Mouse (Mus musculus): ENCODE measurements around the gene Slc38a11.

Gene Slc38a11

GRCm38 (mm10) chr2:65363828-65364497, at the start of gene Slc38a11:
Gene Slc38a11 (minus strand): TSS chr2:65364034.
- DNase-seq, result no peak

DNA sequence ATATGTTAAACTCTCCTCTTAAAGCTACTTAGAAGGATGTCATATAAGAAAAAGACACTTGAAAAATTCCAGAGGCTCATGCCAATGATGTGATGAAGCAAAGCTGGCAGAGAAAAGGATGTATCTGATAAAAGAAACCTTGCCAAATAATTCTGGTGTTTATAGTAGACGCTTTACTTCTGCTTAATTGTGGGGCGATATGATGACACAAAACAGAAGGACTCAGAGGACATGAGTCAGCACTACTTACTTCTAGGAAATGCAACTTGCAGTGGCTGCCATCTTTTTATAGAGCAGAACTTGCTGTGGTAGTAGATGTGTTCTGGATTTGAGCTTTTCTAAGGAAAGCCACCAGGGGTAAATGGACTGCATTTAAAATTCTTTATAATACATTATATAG, 43.3 kb upstream of the Slc38a11 start:
- DNase-seq, result no peak

DNA sequence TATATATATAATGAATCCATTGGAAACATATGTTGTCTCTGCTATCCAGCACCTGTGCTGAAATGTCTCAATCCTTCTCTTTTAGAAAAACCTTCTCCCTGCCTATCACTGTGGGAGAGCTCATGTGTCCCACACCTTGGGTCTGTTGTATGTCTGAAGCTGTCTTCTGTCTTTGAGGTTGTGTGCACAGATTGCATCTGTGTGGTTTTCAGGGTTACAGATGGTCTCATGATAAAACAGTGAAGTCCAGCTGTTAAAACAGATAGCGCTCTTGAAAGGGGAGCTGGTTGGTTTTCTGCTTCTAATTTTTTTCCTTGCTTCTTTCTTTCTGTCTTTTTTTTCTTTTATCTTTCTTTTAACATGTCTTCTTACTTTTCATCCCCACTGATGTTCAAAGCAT, 41.6 kb upstream of the Slc38a11 start:
- no peak for DNase-seq

GRCm38 (mm10) chr2:65402001-65402400, 38.2 kb upstream of the Slc38a11 start:
- no peak for DNase-seq

- DNase-seq, result no peak
Measured at GRCm38 (mm10) chr2:65399938-65400337, 36.1 kb upstream of the Slc38a11 start.

DNA sequence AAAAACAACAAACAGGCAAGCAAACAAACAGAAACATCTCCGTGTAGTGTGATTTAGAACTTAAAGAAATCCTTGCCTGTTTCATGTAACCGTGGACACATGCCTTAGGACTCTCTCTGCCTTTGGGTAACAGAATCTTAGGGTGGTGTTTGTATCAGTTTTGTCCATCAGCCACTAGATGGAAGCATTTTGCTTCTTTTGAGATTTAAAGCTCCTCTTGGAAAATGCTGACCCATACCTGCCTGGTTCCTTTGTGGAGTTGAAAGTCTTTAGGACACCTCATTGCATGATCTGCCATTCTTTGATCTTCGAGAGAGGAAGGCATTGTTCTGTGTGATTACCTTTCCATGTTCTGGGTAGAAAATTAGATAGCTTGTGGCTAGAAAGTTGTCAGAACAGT, 32.3 kb upstream of the Slc38a11 start:
- DNase-seq, result no peak

DNA sequence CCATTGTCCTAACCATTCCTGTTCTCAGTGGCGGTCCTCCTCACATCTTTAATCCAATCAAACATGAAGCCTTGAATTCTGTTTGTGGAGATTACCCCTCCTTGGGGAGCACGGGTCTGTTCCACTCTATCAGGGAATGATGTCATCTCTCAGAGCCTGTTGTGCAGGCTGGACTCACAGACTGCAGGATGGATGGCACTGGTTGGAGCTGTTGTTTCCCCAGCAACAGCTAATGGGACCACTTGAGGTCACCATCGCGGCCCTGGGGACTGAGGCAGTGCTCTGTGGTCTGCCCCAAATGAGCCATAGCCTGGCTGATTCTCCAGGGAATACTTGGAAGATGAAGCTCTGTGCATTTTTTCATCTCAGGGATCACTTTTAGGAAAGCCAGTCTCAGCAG, 29.2 kb upstream of the Slc38a11 start:
- no peak for DNase-seq

- no peak for DNase-seq
Measured at GRCm38 (mm10) chr2:65391322-65391721, 27.5 kb upstream of the Slc38a11 start.

GRCm38 (mm10) chr2:65384815-65385214, 21.0 kb upstream of the Slc38a11 start:
- DNase-seq, result no peak

- DNase-seq, result no peak
Measured at GRCm38 (mm10) chr2:65382485-65382884, 18.7 kb upstream of the Slc38a11 start.

DNA sequence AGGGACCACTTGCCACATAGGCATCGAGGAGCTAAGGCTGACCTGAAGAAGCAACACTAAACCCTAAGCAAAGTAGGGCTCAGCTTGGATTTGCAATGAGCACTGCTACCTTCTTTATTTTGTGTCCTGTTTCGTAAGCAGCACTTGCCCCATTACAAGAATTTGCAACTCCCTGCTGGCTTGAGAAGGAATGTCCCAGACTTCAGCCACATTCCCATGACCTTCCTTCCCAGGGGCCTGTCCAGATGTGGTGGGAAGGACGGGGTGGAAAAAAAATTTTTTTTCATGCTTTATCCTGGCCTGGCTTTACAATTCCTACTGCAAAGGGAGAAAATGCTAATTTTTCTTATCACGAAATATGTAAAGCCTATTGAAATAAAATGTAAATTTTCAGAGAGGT, 14.6 kb upstream of the Slc38a11 start:
- DNase-seq, result no peak

- DNase-seq, result no peak
Measured at GRCm38 (mm10) chr2:65374410-65374809, 10.6 kb upstream of the Slc38a11 start.

DNA sequence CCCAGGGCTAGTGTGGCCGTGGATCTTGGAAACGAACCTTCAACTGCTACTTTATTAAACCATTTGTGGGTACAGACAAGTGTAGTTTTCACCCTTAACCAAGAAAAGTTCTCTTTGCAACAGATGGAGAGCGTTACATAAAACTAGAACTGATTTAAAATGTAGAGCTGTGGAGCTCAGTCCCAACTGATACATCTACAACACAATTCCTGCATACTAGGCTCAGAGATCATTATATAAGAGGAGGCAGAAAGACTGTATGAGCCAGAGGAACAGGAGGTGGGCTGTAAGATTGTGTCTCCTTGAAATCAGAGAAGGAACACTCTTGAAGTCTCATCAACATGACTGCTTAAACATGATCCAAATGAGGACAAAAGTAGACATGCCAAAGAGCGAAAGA, 9.2 kb upstream of the Slc38a11 start:
- DNase-seq, result no peak

DNA sequence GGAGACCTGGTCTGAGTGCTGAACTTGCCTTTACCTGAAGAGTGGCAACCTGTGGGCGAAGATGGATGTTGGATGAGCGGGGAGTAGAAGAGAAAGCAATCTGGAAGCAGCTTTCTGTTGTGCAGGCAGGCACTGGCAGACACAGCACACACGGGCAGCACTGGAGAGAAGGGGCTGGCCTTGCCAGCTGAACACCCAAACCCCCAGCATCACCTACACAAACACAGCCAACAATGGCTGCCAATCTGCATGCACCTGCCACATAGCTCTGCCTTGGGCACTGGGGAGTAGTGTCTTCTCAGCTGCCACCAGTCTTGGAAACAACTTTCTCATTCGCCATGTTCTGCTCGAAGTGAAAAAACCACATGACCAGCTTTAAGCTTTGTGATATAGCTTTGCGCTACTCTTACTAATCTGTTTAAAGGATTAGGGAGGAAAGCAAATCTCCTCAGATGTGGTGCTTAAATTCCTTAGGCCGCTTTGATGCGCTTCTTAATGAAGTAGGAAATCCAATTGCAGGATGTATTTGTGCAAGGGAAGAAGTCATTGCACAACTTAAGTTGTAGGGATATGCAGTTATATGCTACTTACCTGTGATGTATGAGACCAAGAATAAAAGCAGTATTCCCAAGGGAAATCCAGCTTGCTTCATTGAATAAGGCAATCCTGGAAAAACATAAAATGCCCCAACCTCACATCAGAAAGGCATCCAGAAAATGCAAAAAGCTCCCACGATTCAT, 2.9 kb downstream of the Slc38a11 start:
- no peak for DNase-seq

DNA sequence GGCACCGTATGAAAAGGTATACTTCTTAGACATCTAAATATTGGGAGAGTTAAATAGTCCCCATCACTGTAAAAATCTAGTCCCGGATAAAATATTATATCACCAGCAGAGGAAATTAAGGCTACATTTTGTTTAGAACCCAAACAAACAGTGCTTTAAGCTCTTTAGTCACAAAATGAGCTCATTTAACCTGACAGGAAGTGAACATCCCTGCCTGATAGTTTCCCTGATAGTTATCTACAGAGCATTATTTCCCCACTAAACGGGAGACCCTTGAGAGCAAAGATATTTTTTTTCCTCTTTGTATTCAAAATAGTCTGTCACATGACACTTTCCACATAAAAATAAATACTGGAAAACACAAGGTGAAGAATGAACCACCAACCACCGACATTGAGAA, 16.5 kb downstream of the Slc38a11 start:
- DNase-seq, result no peak

DNA sequence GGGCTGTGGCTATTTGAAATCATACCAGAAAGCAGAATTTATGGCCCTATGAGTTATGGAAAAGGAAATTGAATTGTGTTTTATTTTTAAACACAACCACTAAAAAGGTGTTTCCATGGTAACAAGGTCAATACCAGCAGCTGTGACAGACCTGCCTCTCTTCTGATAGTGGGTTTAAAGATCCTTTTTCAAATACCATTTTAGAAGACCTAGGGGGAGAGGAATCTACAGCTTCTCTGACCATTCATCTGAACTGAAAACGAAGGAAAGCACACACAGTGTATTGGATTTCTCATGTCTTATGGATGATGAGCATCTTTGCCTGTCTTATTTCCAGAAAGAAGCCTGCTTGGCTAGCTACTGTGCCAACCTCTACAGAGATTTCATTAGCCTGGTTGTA, 16.9 kb downstream of the Slc38a11 start:
- no peak for DNase-seq

DNA sequence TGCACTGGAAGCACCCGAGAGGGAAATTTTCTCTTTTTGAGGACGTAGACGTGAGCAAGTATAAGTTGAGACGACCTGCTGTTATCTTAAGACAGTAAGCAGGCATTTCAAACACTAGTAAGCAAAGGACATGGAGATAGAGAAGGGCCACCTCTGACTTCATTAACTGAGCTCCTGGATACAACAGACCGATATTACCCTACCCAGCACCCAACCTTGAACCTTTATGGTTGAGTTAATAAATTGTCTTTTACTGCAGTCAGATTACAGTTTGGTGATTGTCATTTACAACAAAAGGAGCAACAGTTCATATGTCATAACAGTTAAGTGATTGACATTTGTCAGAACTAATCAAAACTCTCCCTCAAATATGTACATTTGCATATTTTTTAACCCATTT, 17.8 kb downstream of the Slc38a11 start:
- DNase-seq, result no peak

- no peak for DNase-seq
Measured at GRCm38 (mm10) chr2:65342057-65342456, 21.8 kb downstream of the Slc38a11 start.

DNA sequence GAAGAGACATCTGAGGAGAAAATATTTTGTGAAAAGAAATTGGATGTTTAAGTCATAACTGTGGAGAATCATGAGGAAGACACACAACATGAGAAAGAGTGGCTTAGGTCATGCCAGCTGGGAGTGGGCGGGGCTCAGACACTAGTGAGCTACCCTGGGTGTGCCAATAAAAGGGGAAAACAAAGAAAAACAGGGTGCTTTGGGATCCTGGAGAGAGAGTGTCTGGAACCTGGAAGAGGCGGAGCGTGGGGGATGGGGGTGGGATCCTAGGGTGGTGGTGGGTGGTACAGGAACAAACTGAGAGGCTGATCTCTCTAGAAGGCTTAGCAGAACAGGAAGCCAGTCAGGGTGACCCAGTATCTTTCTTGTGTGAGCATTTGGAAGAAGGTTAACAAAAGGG, 23.0 kb downstream of the Slc38a11 start:
- DNase-seq, result no peak

- peak; percentile 7 for DNase-seq
Measured at GRCm38 (mm10) chr2:65337378-65338140, 26.3 kb downstream of the Slc38a11 start.

DNA sequence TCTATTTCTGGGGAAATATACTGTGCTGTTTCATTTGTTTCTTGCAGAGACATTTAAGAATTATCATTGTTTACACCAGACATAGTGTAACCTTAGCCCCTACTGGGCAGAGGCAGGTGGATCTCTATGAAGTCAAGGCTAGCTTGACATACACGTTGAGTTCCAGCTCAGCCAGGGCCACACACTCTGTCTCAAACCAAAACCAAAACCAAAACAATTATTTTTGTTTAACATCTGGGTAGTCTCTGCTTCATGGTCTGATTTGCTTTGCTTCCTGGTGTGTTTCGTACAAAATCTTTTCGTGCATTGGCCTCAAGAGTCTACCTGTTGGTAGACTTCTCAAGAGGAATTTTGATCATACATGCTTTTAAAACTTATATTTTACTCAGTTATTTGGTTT, 27.2 kb downstream of the Slc38a11 start:
- DNase-seq, result no peak

DNA sequence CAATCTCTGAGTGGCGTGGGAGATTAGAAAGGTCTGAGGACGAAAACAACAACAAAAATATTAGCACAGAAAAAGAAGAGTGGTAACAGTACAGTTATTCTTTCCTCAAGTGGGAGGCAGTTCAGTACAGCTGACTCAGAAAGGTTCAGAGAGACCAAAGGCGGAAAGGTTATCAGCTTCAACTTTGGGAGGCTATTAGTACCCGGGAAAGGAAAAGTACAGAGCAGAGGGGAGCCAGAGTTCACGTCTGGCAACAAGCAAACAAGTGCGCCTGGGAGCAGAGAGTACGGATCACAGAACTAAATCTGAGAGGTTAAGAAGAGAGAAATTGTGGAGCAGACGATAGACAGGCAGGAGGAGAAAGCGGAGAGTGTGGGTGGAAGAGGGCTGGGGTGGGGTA, 29.7 kb downstream of the Slc38a11 start:
- DNase-seq, result no peak

- no peak for DNase-seq
Measured at GRCm38 (mm10) chr2:65331321-65331720, 32.5 kb downstream of the Slc38a11 start.
